Mouse (Mus musculus): Measurements from ENCODE around the gene Ier5l.

GRCm38 (mm10) chr2:30441518-30442497, 32.2 kb downstream of the Ier5l start:
- TF ChIP-seq CTCF (IDR thresholded peaks at IDR 0.05; ENCODE audit: low read depth) = no peak
- TF ChIP-seq EP300 (IDR thresholded peaks at IDR 0.05; ENCODE audit: low read depth) = no peak
